Mouse (Mus musculus): ENCODE measurements at regions not wholly inside any gene's neighbourhood (a gene's known extent, or its start where the extent isn't known, plus 50 kb on each side); places are given as distances from the start of the nearest gene placed in this dataset.

DNA sequence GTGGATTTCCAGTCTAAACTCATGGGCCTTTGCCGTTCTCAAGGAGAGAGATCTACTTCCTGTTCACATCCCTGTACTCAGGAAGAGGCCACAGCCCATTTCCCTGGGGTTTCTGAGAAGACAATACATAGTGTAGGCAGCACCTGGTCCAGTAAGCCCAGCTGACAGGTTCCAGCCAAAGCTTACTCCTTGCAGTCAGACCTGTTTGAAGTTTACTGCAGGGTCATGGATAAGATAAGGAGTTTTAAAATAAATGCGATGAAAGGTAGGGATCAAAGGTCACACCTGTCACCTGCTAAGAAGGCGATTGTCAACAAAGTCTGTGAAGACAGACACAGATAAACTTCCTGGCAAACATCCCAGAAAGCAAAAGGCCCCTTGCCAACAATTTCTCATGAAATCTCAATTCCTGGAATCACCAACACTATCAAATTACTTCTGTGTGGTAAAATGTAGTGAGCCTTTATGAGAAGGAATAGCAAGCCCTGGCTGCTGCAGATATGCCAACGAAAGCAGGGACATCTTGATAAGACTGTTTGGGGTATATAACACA lies 227.5 kb downstream of the Sp3 start:
- WGBS = 57% methylated on average over 4 of the region's 4 CpGs
- Histone ChIP-seq H3K4me1 (replicated peaks; ENCODE audit: control insufficient read depth, insufficient read depth, low read length) (0 out of 2 replicates have a peak, but pooled peaks cover 2% of the 10 kb centered on the region), H3K27me3 (replicated peaks; ENCODE audit: control insufficient read depth, insufficient read depth, low read length) (no peaks in the 10 kb centered on the region), H3K36me3 (ENCODE audit: control insufficient read depth, insufficient read depth) (no peaks in the 10 kb centered on the region), H3K9ac (replicated peaks; ENCODE audit: low read depth, low read length) (no peak overlapping the region), H3K27ac (ENCODE audit: low read length) (no peak overlapping the region), H3K4me2 (ENCODE audit: low read length) (no peak overlapping the region), H3K9me3 (ENCODE audit: control insufficient read depth, low read length) (no peaks in the 10 kb centered on the region), H3K4me3 (replicated peaks; ENCODE audit: low read length) (no peak overlapping the region)
- no peak for ATAC-seq

DNA sequence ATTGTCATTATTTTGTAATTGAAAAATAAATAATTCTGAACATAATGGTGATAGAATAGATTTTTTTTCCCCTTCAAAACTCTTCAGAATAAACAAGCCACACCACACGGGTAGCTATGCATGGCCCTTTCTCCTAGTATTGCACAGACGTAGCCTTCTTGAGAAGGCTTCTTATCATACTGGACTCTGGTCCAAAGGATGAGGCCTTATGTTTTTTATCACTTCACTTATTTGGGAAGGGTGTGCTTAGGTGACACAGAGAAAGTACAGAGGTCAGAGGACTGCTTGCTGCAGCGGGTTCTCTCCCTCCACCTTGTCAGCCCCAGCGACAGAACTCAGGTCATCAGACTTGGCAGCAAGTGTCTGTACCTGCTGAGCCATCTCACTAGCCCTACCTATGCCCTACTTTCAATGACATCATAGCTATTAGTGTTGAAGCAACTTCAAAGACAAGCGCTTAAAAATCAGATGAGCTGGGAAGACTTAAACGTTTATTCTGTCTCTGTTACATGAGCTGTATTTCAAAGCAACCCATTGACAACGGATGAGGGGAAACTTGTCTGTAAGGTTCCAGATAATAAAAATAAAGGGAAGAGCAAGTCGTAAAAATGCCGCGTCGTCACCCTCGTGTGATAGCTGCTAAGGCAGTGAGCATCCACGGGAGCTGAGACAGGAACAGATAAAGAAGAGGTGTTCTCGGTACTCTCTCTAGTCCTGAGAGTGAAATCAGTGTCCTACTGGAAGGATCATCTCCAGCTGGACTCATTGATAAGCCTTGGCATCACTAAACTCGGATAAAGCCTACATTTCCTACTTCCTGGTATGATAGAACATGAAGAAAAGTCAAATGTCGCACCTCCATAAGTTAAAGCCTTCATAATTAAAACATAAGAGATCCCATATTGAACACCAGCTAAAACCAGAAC lies 226.2 kb downstream of the Sp3 start:
- Histone ChIP-seq H3K27me3 (replicated peaks; ENCODE audit: control insufficient read depth, insufficient read depth, low read length) (no peaks in the 10 kb centered on the region), H3K4me2 (ENCODE audit: low read length) (no peak overlapping the region), H3K4me3 (replicated peaks; ENCODE audit: low read length) (no peak overlapping the region), H3K9me3 (ENCODE audit: control insufficient read depth, low read length) (no peaks in the 10 kb centered on the region), H3K9ac (replicated peaks; ENCODE audit: low read depth, low read length) (no peak overlapping the region), H3K36me3 (ENCODE audit: control insufficient read depth, insufficient read depth) (no peaks in the 10 kb centered on the region), H3K4me1 (replicated peaks; ENCODE audit: control insufficient read depth, insufficient read depth, low read length) (0 out of 2 replicates have a peak, but pooled peaks cover 2% of the 10 kb centered on the region), H3K27ac (ENCODE audit: low read length) (no peak overlapping the region)
- 93% methylated on average over 16 of the region's 16 CpGs for WGBS
- ATAC-seq = no peak

DNA sequence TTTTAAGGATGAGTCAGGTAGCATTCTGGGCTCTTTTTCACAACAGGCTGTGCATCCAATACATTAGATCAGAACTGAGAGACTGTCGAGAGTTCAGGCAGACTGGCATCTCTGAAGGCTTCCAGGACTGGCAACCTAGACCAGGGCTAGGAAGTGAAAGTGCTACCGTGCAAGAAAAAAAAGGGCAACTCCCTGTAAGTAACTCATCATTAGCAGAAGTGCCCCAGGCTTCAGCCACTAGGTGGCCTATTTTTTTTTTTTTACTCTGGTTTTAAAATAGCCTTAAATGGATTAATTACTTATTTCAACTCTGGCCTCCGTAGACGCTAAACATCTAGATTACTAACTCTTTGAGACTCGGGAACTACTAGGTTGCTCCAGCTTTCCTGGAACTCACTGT lies 216.8 kb downstream of the Sp3 start:
- no peak overlapping the region for H3K9ac ChIP-seq (replicated peaks; ENCODE audit: low read depth, low read length)
- 0 out of 2 replicates have a peak, but pooled peaks cover 2% of the 10 kb centered on the region for H3K27me3 ChIP-seq (replicated peaks; ENCODE audit: control insufficient read depth, insufficient read depth, low read length)
- H3K4me2 ChIP-seq (ENCODE audit: low read length) = no peak overlapping the region
- no peak overlapping the region for H3K27ac ChIP-seq (ENCODE audit: low read length)
- no peaks in the 10 kb centered on the region for H3K36me3 ChIP-seq (ENCODE audit: control insufficient read depth, insufficient read depth)
- no peak overlapping the region for H3K4me3 ChIP-seq (replicated peaks; ENCODE audit: low read length)
- H3K4me1 ChIP-seq (replicated peaks; ENCODE audit: control insufficient read depth, insufficient read depth, low read length) = no peaks in the 10 kb centered on the region
- no peaks in the 10 kb centered on the region for H3K9me3 ChIP-seq (ENCODE audit: control insufficient read depth, low read length)
- ATAC-seq = no peak
- 87% methylated on average over 5 of the region's 5 CpGs for WGBS

DNA sequence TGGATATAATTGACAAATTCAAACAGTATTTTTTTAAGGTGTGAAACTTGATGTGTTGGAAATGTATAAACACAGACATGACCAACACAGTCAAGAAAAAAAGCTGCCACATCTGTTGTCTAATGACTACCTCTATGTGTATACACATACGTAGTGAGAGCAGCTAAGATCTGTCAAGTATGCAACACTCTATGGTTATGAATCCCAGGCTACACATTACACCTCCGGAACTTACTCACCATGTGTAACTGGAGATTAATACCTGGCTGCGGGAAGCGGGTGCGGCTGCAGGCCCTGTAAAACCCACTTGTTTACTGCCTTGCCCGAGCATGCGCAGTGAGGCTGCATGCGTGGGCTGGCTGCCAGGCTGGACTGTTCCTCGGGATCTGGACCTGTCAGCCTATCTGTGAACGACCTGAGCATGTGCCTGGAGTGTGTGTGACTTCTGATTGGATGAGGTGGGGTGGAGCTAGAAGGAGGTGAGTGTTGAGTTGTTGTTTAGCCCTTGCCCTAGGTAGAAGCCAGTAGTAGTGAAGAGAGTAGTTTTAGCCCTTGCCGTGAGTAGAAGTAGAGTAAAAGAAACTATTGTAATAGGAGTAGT lies 211.1 kb downstream of the Sp3 start:
- WGBS = 82% methylated on average over 11 of the region's 11 CpGs
- no peak for ATAC-seq
- Histone ChIP-seq H3K36me3 (ENCODE audit: control insufficient read depth, insufficient read depth) (no peaks in the 10 kb centered on the region), H3K4me1 (replicated peaks; ENCODE audit: control insufficient read depth, insufficient read depth, low read length) (0 out of 2 replicates have a peak, but pooled peaks cover 4% of the 10 kb centered on the region), H3K4me2 (ENCODE audit: low read length) (no peak overlapping the region), H3K4me3 (replicated peaks; ENCODE audit: low read length) (no peak overlapping the region), H3K9me3 (ENCODE audit: control insufficient read depth, low read length) (no peaks in the 10 kb centered on the region), H3K9ac (replicated peaks; ENCODE audit: low read depth, low read length) (no peak overlapping the region), H3K27ac (ENCODE audit: low read length) (no peak overlapping the region), H3K27me3 (replicated peaks; ENCODE audit: control insufficient read depth, insufficient read depth, low read length) (0 out of 2 replicates have a peak, but pooled peaks cover 2% of the 10 kb centered on the region)

DNA sequence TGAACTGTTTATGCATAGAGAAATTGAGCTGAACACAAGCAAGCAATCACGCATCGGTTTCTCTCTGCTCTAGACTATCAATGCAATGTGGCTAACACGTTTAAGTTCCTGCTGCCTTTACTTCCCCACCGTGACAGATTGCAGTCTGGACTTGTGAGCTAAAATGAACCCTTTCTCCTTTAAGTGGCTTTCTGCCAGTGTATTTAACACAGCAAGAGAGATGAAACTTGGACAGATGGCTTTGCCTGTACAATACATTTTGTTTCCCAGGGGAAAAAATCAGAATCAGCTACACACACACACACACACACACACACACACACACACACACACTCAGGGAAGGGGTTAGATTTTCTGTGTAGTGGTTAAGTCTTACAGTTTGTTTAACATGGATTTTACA lies 206.8 kb downstream of the Sp3 start:
- Histone ChIP-seq H3K27me3 (replicated peaks; ENCODE audit: control insufficient read depth, insufficient read depth, low read length) (no peaks in the 10 kb centered on the region), H3K4me2 (ENCODE audit: low read length) (no peak overlapping the region), H3K9me3 (ENCODE audit: control insufficient read depth, low read length) (no peaks in the 10 kb centered on the region), H3K27ac (ENCODE audit: low read length) (no peak overlapping the region), H3K4me3 (replicated peaks; ENCODE audit: low read length) (no peak overlapping the region), H3K4me1 (replicated peaks; ENCODE audit: control insufficient read depth, insufficient read depth, low read length) (0 out of 2 replicates have a peak, but pooled peaks cover 4% of the 10 kb centered on the region), H3K9ac (replicated peaks; ENCODE audit: low read depth, low read length) (no peak overlapping the region), H3K36me3 (ENCODE audit: control insufficient read depth, insufficient read depth) (no peaks in the 10 kb centered on the region)
- no peak for ATAC-seq
- WGBS = 56% methylated on average over 4 of the region's 4 CpGs

DNA sequence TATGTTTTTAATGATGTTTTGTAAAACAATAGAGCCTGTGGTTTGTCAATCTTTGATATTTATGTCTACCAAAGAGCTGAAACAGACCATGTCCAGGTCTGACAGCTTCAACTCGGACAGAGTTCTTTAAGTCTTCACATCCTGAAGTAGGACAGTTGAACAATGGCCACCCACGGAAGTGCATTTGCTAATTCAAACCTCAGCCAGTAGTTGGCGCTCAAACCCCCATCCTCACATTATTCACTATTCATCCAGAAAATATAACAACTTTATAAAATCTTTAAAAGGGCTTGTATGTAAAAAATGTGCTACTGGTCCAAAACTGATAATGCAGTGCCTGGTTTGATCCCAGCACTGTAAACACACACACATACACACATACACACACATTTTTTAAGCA lies 202.9 kb downstream of the Sp3 start:
- Histone ChIP-seq H3K4me2 (ENCODE audit: low read length) (no peak overlapping the region), H3K4me1 (replicated peaks; ENCODE audit: control insufficient read depth, insufficient read depth, low read length) (peaks cover 12% of the 10 kb centered on the region), H3K9me3 (ENCODE audit: control insufficient read depth, low read length) (no peaks in the 10 kb centered on the region), H3K4me3 (replicated peaks; ENCODE audit: low read length) (no peak overlapping the region), H3K9ac (replicated peaks; ENCODE audit: low read depth, low read length) (no peak overlapping the region), H3K36me3 (ENCODE audit: control insufficient read depth, insufficient read depth) (no peaks in the 10 kb centered on the region), H3K27me3 (replicated peaks; ENCODE audit: control insufficient read depth, insufficient read depth, low read length) (no peaks in the 10 kb centered on the region), H3K27ac (ENCODE audit: low read length) (no peak overlapping the region)
- WGBS = 45% methylated on average over 3 of the region's 3 CpGs
- ATAC-seq = no peak

DNA sequence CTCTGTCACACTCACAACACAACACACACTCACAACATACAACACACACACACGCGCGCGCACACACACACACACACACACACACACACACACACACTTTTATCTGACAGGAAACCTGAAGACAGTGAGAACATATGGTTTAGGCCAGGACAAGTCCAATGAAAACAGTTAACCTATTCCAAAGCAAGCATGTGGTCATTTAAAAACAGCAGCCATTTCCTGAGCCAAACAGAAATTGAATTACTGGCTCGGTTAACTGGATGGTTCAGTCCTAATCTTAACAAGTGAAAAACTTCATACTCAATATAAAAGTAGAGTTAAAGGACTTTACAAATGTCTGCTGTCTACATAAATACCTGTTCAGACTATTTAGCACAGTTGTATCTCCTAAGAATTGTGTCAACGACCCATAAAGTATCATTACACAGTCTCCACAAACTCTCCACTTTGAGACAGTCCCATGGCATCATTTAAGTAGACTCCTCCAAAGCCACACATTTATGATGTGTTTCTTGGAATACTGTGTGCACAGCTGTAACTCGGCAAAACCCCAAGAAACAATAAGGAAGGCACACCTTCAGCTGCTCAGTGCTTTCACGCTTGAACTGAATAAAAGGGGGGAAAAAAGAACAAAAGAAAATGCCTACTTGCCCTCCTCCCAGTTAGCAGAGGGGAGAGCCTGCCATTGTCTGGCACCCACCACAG lies 202.3 kb downstream of the Sp3 start:
- 78% methylated on average over 8 of the region's 8 CpGs for WGBS
- no peaks in the 10 kb centered on the region for H3K27me3 ChIP-seq (replicated peaks; ENCODE audit: control insufficient read depth, insufficient read depth, low read length)
- no peak overlapping the region for H3K4me2 ChIP-seq (ENCODE audit: low read length)
- H3K9ac ChIP-seq (replicated peaks; ENCODE audit: low read depth, low read length) = no peak overlapping the region
- no peaks in the 10 kb centered on the region for H3K9me3 ChIP-seq (ENCODE audit: control insufficient read depth, low read length)
- no peak for ATAC-seq
- no peak overlapping the region for H3K27ac ChIP-seq (ENCODE audit: low read length)
- peaks cover 14% of the 10 kb centered on the region for H3K4me1 ChIP-seq (replicated peaks; ENCODE audit: control insufficient read depth, insufficient read depth, low read length)
- no peaks in the 10 kb centered on the region for H3K36me3 ChIP-seq (ENCODE audit: control insufficient read depth, insufficient read depth)
- H3K4me3 ChIP-seq (replicated peaks; ENCODE audit: low read length) = no peak overlapping the region

DNA sequence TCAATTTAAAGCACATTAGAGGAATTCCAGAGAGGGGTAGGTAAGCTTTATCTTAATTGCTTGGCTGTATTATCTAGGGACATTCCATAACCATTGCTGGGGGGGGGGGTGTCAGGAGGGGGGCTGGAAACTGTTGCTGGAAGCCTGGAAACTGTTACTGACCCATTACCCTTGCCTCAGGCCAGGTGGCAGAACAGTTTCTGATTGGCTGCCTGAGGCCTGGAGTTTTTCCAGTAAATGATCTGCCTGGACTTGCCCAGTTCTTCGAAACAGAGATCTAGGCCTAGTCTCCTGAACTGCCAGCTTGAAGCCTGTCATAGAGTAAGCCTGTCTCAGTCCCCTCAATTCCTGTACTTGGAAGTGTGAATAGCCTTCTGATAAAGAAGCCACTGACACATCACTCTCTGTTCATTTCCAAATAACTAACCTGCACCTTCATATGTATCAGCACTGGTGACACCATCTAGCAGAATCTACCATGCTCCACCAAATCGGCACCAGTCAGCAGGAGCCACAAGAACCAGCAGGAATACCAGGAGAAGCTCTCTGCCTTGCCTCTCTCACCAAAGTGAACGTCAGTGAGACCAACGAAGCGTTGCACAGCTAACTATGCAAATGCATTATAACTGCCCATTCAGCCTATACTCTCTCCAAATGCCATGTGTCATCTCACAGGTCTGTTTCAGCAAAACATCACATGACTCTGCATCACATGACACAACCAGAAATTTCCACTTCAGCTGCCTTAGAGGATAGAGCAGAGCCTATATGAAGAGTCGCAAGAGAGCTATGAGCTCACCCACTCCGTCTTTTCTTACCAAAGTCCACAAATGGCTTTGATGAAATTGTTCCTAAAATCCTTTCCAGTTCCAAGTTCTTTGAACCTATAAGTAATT lies 200.7 kb downstream of the Sp3 start:
- WGBS = 83% methylated on average over 7 of the region's 7 CpGs
- no peak overlapping the region for H3K27ac ChIP-seq (ENCODE audit: low read length)
- no peak for ATAC-seq
- no peaks in the 10 kb centered on the region for H3K36me3 ChIP-seq (ENCODE audit: control insufficient read depth, insufficient read depth)
- H3K4me1 ChIP-seq (replicated peaks; ENCODE audit: control insufficient read depth, insufficient read depth, low read length) = peaks cover 11% of the 10 kb centered on the region
- H3K27me3 ChIP-seq (replicated peaks; ENCODE audit: control insufficient read depth, insufficient read depth, low read length) = no peaks in the 10 kb centered on the region
- no peaks in the 10 kb centered on the region for H3K9me3 ChIP-seq (ENCODE audit: control insufficient read depth, low read length)
- H3K9ac ChIP-seq (replicated peaks; ENCODE audit: low read depth, low read length) = no peak overlapping the region
- H3K4me3 ChIP-seq (replicated peaks; ENCODE audit: low read length) = no peak overlapping the region
- H3K4me2 ChIP-seq (ENCODE audit: low read length) = no peak overlapping the region
